Mouse (Mus musculus) E14TG2a.4 (cell line): Measurements from ENCODE around the gene Ndufb5.
"Not testable (repeated sequence)": the region's sequence is repeated elsewhere in the genome, so short reads cannot be mapped to it uniquely, and the experiment has no call there.

Experiments
- CTCF ChIP-seq: conservative IDR thresholded peaks from 2 replicates; pipeline ENCODE4 v1.5.1; 2014; ENCODE audit warnings: low read length
- NANOG ChIP-seq: IDR thresholded peaks from 2 replicates; pipeline ENCODE4 v1.6.1; 2014; ENCODE audit warnings: borderline replicate concordance, low read length, mixed read lengths

DNA sequence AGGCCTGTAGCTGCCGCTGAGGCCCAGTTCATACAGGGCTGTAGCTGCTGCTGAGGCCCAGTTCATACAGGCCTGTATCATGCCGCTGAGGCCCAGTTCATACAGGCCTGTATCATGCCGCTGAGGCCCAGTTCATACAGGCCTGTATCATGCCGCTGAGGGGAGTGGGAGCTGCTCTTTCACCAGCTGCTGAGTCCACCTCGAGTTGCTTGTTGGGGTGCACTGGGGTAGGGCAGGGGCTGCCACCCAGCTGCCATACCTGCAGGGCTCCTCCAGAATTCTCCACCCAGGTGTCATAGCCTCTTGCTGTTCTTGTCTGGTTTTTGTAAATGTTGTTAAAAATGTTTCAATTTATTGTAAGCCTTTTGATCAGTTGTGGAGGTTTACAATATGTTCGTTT lies 19.4 kb upstream of the Ndufb5 start:
- TF ChIP-seq CTCF, NANOG: not testable (repeated sequence)
